Mouse (Mus musculus) megakaryocyte, embryonic 14.5 days (primary cell): Measurements from ENCODE around the gene Frs2. TPM values are rescaled to one million over a fixed set of nuclear protein-coding genes. Genes with fewer than 3 reads are reported as not detected.

ENCODE experiments used
- H3K27me3 ChIP-seq: replicated peaks from 2 replicates; pipeline ENCODE3; 2012; ENCODE audit warnings: inconsistent platforms
- H3K36me3 ChIP-seq: replicated peaks from 2 replicates; pipeline ENCODE3; 2012; ENCODE audit warnings: low read length, inconsistent platforms, mixed read lengths
- H3K4me1 ChIP-seq: 2 replicates; pipeline ENCODE4 v1.6.1; 2012; ENCODE audit warnings: inconsistent platforms
- H3K4me3 ChIP-seq: replicated peaks from 2 replicates; pipeline ENCODE3; 2012; ENCODE audit warnings: moderate library complexity, mild to moderate bottlenecking, inconsistent platforms
- H3K9me3 ChIP-seq: 2 replicates; pipeline ENCODE4 v1.6.1; 2012; ENCODE audit warnings: inconsistent platforms
- FLI1 ChIP-seq: IDR thresholded peaks from 2 replicates; pipeline ENCODE4 v1.6.1; 2012; ENCODE audit warnings: low read length, inconsistent platforms, mixed read lengths
- GATA1 ChIP-seq: IDR thresholded peaks from 3 replicates; pipeline ENCODE4 v1.6.1; 2012; ENCODE audit warnings: mixed read lengths, low read length, inconsistent platforms, borderline replicate concordance
- polyA plus RNA-seq: library from polyadenylated mRNA; stranded (reverse); fragments of >175 nt; gene quantifications from 2 replicates; pipeline ENCODE4 v1.2.3, GENCODE M21; 2012; ENCODE audit warnings: low replicate concordance; ENCODE audit not compliant: insufficient read depth

Frs2 gene
- polyA plus RNA-seq, 1 experiment, result 1.5 TPM

GRCm38 (mm10) chr10:117172069-117172468, 23.7 kb upstream of the Frs2 start:
- H3K9me3 ChIP-seq, result no peaks in the 10 kb centered on the region
- H3K27me3 ChIP-seq, result peaks cover 4% of the 10 kb centered on the region
- TF ChIP-seq GATA1, result no peak
- no peak for TF ChIP-seq FLI1
- H3K4me3 ChIP-seq, result no peak overlapping the region
- peaks cover 16% of the 10 kb centered on the region for H3K4me1 ChIP-seq
- no peaks in the 10 kb centered on the region for H3K36me3 ChIP-seq

DNA sequence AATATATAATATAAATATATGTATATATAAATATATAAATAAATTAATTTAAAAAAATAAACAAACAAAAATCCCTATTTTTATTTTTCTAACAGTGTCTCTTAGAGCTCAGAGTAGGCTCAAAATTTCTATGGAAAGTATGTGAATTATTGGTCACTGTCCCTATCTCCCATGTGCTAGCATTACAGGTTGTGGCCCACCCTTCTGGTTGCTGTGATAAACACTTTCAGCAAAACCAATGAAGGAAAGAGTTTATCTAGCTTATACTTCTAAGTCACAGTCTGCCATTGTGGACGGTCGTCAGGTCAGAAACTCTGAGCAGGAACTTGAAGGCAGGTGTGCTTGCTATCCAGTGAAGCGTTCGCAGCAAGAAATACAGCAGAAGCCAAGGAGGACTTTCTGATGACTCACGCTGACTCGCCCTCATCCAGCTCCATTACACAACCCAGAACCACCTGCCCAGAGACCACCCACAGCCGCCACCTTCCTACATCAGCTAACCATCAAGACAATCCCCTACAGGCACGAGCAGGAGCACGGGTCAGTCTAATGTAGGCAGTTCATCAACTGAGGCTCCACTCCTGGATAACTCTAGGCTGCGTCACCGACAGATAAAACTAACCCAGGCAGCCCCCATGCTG, 18.6 kb upstream of the Frs2 start:
- Histone ChIP-seq H3K27me3 (peaks cover 13% of the 10 kb centered on the region), H3K9me3 (no peaks in the 10 kb centered on the region), H3K36me3 (no peaks in the 10 kb centered on the region), H3K4me3 (no peak overlapping the region), H3K4me1 (peaks cover 14% of the 10 kb centered on the region)
- no peak for TF ChIP-seq GATA1

DNA sequence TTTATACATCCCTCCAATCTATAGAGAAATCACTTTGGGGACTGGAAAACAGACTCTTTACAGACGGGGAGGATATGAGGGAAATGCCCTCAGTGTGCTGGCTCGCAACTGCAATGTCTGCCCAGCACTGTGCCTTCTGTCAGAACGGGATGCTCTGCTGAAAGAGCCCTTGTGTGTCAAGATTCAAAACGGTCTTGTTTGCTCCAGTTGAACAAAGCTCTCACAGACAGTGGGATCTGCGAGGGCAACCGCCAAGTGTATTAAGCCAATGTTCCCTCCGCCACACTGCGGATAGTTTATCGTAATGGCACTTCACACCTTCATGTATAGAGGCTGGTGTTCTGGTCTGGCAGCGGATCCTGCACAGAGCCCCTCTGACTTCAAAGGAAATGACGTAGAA, 14.3 kb upstream of the Frs2 start:
- TF ChIP-seq GATA1, result no peak
- no peak for TF ChIP-seq FLI1
- Histone ChIP-seq H3K4me1 (peaks cover 8% of the 10 kb centered on the region), H3K4me3 (no peak overlapping the region), H3K36me3 (no peaks in the 10 kb centered on the region), H3K27me3 (peaks cover 9% of the 10 kb centered on the region), H3K9me3 (no peaks in the 10 kb centered on the region)

DNA sequence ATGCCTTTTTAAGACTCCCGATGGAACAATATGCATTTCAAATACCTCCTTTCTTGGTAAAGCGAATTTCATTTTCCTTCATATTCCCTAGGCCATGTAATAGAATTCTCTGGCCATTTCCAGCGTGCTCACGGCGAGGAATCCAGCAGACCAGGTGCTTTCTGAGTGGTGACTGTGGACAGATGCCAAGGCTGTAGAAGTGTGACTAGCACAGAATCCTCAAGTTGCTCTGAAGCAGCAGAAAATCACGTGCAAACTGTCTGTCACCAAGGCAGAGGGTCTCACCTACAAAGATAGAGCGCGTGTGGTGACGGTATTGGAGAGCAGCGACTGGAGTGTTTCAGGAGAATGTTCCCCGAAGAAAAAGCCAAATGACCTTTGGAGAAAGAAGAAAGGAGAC, 11.8 kb upstream of the Frs2 start:
- H3K36me3 ChIP-seq, result no peaks in the 10 kb centered on the region
- TF ChIP-seq FLI1, result no peak
- no peak for TF ChIP-seq GATA1
- H3K27me3 ChIP-seq, result peaks cover 5% of the 10 kb centered on the region

GRCm38 (mm10) chr10:117152247-117152646, 3.9 kb upstream of the Frs2 start:
- TF ChIP-seq FLI1, result no peak
- no peak for TF ChIP-seq GATA1
- no peaks in the 10 kb centered on the region for H3K36me3 ChIP-seq
- H3K4me1 ChIP-seq, result peaks cover 18% of the 10 kb centered on the region
- no peaks in the 10 kb centered on the region for H3K9me3 ChIP-seq
- H3K27me3 ChIP-seq, result no peaks in the 10 kb centered on the region
- H3K4me3 ChIP-seq, result no peak overlapping the region

More for the DNA sequence above, 11.8 kb upstream of the Frs2 start:
- H3K4me1 ChIP-seq, result peaks cover 3% of the 10 kb centered on the region; the same call in 1 of the 2 replicates
- no peaks in the 10 kb centered on the region for H3K9me3 ChIP-seq
- no peak overlapping the region for H3K4me3 ChIP-seq

DNA sequence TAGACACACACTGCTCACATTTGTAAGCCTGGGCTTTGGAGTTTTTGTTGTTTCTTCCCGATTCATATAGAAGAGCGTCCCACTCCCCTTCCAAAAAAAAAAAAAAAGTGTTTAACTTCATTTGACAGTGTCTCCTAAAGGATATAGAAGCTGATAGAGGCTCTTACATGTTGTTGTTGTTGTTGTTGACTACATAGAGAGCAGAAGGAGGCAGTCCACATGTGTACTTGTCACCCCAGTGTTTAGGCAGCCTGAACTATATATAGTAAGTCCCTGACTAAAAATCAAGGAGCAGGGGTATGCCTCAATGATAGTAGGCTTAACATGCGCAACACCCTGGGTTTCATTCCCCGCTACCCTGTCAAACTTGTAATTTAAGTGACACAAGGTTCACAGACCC, 3.3 kb upstream of the Frs2 start:
- H3K36me3 ChIP-seq, result no peaks in the 10 kb centered on the region
- peaks cover 22% of the 10 kb centered on the region for H3K4me1 ChIP-seq
- H3K27me3 ChIP-seq, result no peaks in the 10 kb centered on the region
- TF ChIP-seq FLI1 (no peak), GATA1 (no peak)
- H3K9me3 ChIP-seq, result no peaks in the 10 kb centered on the region
- H3K4me3 ChIP-seq, result no peak overlapping the region

GRCm38 (mm10) chr10:117151241-117151640, 2.9 kb upstream of the Frs2 start:
- TF ChIP-seq GATA1 (no peak), FLI1 (no peak)
- Histone ChIP-seq H3K9me3 (no peaks in the 10 kb centered on the region), H3K4me1 (peaks cover 27% of the 10 kb centered on the region), H3K4me3 (no peak overlapping the region), H3K36me3 (no peaks in the 10 kb centered on the region), H3K27me3 (no peaks in the 10 kb centered on the region)

DNA sequence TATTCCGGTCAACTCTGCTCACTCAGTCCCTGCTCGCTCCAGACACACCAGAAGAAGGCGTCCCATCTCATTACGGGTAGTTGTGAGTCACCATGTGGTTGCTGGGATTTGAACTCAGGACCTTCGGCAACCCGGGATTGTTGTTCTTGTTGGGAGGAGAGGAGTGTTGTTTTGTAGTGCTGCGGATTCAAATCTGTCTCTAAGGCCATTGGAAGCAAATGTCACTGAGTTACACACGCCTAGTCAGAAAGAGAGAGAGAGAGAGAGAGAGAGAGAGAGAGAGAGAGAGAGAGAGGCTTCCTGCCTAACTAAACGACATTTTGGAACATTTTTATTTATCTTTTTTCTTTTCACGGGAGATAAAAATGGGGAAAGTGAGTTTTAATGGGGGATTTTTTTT, 2.4 kb upstream of the Frs2 start:
- TF ChIP-seq GATA1, result no peak
- no peak for TF ChIP-seq FLI1
- Histone ChIP-seq H3K9me3 (no peaks in the 10 kb centered on the region), H3K27me3 (no peaks in the 10 kb centered on the region), H3K4me3 (peak overlapping the region; percentile 10), H3K4me1 (peaks cover 32% of the 10 kb centered on the region), H3K36me3 (no peaks in the 10 kb centered on the region)

GRCm38 (mm10) chr10:117149942-117150617, 1.7 kb upstream of the Frs2 start:
- H3K9me3 ChIP-seq, result no peaks in the 10 kb centered on the region
- H3K27me3 ChIP-seq, result no peaks in the 10 kb centered on the region
- peak overlapping the region; percentile 100 for H3K4me3 ChIP-seq
- no peaks in the 10 kb centered on the region for H3K36me3 ChIP-seq
- peaks cover 38% of the 10 kb centered on the region for H3K4me1 ChIP-seq
- TF ChIP-seq FLI1 (no peak), GATA1 (no peak)

GRCm38 (mm10) chr10:117149241-117149640, 907 bp upstream of the Frs2 start:
- Histone ChIP-seq H3K9me3 (no peaks in the 10 kb centered on the region), H3K4me3 (peak overlapping the region; percentile 100), H3K4me1 (peaks cover 47% of the 10 kb centered on the region), H3K27me3 (no peaks in the 10 kb centered on the region), H3K36me3 (no peaks in the 10 kb centered on the region)
- TF ChIP-seq FLI1, result no peak
- TF ChIP-seq GATA1, result no peak
